Mouse (Mus musculus) adrenal gland, postnatal 0 days (tissue): Measurements from ENCODE around the gene Clcnka. TPM values are rescaled to one million over a fixed set of nuclear protein-coding genes. Genes with fewer than 3 reads are reported as not detected.

Source experiments
- microRNA-seq: library from miRNA; unstranded; fragments of <30 nt; microRNA quantifications from one replicate; pipeline ENCODE4, GENCODE M21; 2016; ENCODE audit warnings: borderline replicate concordance; ENCODE audit not compliant: insufficient number of aligned reads
- polyA plus RNA-seq: library from polyadenylated mRNA; unstranded; fragments of >200 nt; fragmentation: Nextera tagmentation; extraction: Ambion mirVana; gene quantifications from 2 replicates; pipeline ENCODE4 v1.2.1, GENCODE M21; 2015

Gene Clcnka
- polyA plus RNA-seq: 0.25 and 0.47 TPM in 2 replicates

DNA sequence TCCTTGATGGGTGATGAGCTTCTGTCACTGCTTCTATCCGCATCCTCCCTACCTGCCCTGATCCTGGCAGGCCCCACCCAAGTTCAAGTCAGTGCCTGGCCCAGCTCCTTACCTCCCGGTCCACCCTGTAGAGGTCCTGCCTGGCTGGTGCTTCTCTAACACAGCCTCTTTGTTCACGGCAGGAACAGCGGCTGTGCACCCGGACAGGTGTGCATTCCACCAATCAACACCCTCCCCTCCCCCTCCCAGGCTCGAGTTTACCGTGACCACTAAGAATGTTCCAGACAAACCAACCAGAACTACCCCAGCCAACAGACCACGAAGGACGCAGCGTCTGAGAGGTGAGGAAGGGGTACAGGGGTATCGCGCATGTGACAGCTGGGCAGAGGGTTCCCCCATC is at the start of gene Clcnka:
TSS of gene Clcnka (minus strand) at position 180 of the 400 bp plus-strand sequence.

DNA sequence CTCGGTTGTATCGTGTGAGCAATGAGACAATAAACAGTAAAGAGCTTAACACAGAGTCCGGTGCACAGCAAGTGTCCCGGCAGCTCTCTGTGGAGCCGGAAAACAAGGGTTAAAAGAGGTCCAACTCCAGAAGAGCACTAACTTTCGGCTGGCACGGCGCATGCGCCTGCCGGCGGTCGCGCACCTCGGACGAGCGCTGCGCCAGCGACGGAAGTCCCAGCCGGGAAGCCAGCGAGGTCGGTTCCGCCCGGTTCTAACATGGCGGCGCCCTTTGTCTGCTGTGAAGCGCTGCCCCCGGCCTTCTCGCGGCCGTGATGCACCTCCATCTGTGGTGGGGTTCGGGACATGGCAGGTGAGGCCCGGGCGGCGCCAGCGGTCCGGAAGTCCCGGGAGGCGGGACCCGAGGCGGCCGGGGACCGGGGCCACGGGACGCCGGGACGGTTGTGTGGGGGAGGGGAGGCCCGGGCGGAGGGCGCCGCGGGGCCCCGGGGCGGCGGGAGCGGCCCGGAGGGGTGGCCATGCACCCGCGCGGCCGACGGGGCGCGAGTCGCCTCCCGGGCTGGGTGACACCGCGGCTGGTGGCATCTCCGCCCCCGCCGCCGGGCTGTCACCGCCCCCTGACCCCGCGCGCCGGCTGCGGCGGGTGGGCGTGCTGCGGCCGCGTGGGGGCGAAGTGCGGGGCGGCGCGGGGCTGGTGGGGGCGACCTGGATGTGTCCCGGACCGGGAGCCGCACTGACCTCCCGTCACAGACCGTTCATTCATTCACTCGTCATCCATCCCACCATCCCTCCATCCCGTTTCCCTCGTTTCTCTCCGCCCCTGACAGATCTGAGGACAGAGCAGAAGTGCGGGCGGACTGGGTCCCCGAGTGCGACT is 46.2 kb upstream of the Clcnka start, which contains the start of gene Zbtb17:
TSS of gene Zbtb17 (plus strand) at position 204 of the 877 bp plus-strand sequence.

DNA sequence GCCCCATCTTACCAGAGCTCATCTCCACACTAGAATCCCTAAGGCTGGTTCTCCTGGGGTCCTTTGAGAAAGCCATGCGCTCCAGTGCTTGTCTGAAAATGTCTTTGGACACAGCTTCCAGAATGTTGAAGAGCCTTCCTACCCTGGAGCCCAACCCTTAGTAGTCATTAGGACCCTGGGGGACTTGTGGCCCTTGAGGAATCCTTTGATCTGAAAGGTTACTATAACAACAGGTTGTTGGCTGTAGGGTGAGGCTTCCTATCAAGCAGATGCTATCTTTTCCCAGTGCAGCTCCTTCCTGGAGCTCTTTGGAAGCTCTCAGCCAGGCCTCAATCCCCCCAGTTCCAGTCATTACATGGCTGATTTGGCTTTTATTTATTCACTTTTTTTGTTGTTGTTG is 37.5 kb upstream of the Clcnka start, which contains the start of gene Srarp:
TSS of gene Srarp (minus strand) at position 132 of the 400 bp plus-strand sequence.

DNA sequence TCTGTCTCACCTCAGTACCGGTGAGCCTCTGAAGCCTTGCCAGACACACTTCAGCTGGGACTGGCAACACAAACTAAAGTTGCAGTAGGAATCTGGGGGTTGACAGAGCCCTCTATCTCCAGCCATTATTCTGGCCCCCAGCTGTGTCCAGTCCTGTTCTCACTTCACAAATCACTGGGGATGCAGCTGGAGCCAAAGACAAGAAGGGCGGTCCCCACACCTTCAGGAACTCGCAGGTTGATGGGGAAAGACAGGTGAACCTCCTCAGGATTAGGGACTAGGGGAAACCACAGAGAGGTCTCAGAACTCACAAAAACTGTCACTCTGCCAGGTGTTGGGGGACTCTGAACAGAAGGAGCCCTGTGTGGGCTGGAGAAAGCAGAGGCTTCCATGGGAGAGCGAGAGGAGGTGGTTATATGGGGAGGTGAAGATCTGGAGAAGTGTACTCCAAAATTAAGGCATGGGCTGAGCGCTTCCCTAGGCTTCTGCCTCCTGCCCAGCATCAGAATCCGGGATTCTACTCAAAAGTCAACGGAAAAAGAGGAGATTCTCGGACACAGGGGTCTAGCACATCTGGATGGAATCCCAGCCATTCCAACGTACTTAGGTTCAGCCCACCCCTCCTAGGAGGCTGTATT is 21.8 kb upstream of the Clcnka start, which contains the start of gene Hspb7:
TSS of gene Hspb7 (plus strand) at position 588 of the 638 bp plus-strand sequence.

DNA sequence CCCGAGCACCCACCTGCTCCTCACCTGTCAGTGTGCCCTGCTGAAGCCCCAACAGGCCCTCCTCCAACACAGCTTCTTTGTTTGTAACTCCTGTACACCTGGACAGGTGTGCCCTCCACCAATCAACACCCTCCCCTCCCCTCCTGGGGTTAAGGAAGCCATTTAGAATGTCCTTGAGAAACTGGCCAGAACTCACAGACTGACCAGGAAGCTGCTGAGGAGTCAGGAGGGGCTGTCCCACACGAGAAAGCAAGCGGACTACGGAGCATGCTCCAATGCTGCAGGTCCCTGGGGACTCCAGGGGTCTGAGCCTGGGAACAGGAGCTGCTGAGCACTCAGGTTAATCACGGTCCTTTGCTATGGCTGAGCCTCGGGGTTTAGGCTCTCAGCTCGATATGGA is 17.4 kb upstream of the Clcnka start, which contains the start of gene Clcnkb:
TSS of gene Clcnkb (minus strand) at position 91 of the 400 bp plus-strand sequence.

DNA sequence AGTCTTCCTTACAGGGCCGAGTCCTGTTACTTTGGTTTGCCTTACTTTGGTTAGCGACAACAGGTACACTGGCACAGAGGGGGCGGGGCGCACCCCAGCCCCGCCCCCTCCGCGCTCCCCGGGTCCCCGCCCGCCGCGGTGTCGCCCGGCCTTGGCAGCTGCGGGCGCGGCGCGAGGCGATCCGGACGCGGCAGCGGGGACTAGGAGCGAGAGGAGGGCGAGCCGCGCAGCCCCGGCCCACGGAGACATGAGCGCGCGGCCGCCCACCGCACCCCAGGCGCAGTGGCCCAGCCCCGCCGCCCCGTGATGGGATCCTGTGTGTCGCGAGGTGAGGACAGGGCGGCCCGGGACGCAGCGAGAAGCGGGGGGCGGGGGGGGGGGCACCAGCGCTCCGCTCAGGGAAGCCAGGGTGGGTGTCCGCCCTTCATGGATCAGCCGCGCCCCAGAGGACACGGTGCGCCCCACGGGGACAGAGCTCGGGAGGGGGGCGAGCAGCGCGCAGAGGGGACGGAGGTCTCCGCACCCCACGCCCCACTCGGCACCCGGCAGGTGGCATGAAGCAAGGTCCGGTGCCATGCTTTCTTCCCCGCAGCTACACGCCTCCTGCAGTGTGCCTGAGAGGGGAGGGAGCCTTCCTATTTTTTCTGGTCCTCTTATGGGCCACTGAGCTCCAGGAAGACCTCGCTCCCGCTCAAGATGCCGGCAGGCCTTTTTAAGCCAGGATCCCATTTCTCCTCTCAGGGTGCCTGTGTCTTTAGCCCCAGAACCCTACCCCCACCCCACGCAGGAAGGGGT is 30.3 kb downstream of the Clcnka start, which contains the start of gene Fam131c:
TSS of gene Fam131c (plus strand) at position 224 of the 795 bp plus-strand sequence.

Small RNA genes within 50 kb of the gene (microRNA-seq; reads per million reads assigned to microRNA genes)
- gene Gm25690: not detected

Other genes starting within 250 kb of the Clcnka start
- 2.3 and 2.6 TPM in 2 replicates for gene Rsg1, start 184.8 kb downstream of the Clcnka start, polyA plus RNA-seq
- gene Arhgef19, start 159.2 kb downstream of the Clcnka start, polyA plus RNA-seq: 8.5 and 11.6 TPM in 2 replicates
- gene Epha2, start 97.5 kb downstream of the Clcnka start, polyA plus RNA-seq: 2.6 and 4.0 TPM in 2 replicates
- 1.2 and 1.5 TPM in 2 replicates for gene Fam131c, start 30.5 kb downstream of the Clcnka start, polyA plus RNA-seq
- gene Clcnkb, start 17.3 kb upstream of the Clcnka start, polyA plus RNA-seq: 0.29 and 0.30 TPM in 2 replicates
- gene Hspb7, start 22.1 kb upstream of the Clcnka start, polyA plus RNA-seq: 0.85 and 2.6 TPM in 2 replicates
- gene Srarp, start 37.4 kb upstream of the Clcnka start, polyA plus RNA-seq: not detected in 2 replicates
- 13.8 and 16.4 TPM in 2 replicates for gene Zbtb17, start 45.9 kb upstream of the Clcnka start, polyA plus RNA-seq
- 4.6 and 6.5 TPM in 2 replicates for gene Spen, start 139.9 kb upstream of the Clcnka start, polyA plus RNA-seq
- 22.7 and 34.9 TPM in 2 replicates for gene Fblim1, start 207.4 kb upstream of the Clcnka start, polyA plus RNA-seq
- 1.8 and 2.6 TPM in 2 replicates for gene Tmem82, start 219.9 kb upstream of the Clcnka start, polyA plus RNA-seq
- gene Slc25a34, start 225.1 kb upstream of the Clcnka start, polyA plus RNA-seq: 1.5 and 2.2 TPM in 2 replicates